Mouse (Mus musculus) small intestine, adult 10 weeks (tissue): Measurements from ENCODE around the gene Crim1. TPM values are rescaled to one million over a fixed set of nuclear protein-coding genes. Genes with fewer than 3 reads are reported as not detected.

Experiments used
- polyA plus RNA-seq: library from polyadenylated mRNA; stranded (reverse); fragments of 350-450 nt; fragmentation: Illumina TruSeq; extraction: RNeasy Lipid Tissue Mini Kit (QIAGEN cat#74804); gene quantifications from one replicate; pipeline ENCODE4 v1.2.3, GENCODE M21; 2014; ENCODE audit warnings: low replicate concordance

Gene Crim1
- polyA plus RNA-seq = 32.8 TPM

DNA sequence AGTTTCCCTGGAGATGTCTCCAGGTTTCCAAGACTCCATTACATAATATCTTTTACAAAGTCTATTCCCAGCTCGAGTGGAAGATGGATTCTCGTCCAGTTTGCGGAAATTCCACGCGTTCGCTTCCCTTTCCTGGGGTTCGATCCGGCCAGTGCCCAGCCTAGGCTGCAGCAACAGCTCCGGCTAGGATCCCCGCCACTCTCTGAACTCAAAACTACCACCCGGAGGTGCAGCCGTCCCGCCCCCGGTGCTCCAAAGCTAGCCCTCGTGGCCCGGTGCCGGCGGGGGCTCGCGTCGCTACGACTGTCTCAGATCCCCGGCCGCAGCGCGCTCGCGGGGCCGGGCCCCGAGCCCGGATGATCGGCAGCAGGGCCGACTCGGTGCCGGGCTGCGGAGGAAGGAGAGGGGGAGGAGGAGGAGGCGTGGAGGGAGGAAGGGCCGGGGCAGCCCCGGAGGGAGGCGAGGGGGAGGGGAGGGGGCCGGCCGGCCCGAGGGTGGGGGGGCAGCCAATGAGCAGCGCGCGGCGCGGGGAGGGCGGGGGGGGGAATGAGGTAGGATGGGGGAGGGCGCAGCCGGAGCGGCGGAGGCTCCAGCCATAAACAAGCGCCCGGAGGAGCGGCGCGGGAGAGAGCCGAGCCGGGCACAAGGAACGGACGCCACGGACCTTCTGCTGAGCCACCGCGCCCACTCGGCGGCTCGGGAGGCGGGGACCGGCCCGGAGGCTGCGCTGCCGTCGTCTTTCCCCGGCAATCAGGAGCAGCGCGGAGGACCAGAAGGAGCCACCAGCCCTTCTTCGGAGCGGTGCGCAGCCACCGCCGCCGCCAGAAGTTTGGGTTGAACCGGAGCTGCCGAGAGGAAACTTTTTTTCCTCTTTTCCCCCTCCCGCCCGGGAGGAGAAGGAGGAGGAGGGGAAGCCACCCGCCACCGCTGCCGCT is at the start of gene Crim1:
TSS of gene Crim1 (plus strand) at position 623 of the 935 bp plus-strand sequence.

DNA sequence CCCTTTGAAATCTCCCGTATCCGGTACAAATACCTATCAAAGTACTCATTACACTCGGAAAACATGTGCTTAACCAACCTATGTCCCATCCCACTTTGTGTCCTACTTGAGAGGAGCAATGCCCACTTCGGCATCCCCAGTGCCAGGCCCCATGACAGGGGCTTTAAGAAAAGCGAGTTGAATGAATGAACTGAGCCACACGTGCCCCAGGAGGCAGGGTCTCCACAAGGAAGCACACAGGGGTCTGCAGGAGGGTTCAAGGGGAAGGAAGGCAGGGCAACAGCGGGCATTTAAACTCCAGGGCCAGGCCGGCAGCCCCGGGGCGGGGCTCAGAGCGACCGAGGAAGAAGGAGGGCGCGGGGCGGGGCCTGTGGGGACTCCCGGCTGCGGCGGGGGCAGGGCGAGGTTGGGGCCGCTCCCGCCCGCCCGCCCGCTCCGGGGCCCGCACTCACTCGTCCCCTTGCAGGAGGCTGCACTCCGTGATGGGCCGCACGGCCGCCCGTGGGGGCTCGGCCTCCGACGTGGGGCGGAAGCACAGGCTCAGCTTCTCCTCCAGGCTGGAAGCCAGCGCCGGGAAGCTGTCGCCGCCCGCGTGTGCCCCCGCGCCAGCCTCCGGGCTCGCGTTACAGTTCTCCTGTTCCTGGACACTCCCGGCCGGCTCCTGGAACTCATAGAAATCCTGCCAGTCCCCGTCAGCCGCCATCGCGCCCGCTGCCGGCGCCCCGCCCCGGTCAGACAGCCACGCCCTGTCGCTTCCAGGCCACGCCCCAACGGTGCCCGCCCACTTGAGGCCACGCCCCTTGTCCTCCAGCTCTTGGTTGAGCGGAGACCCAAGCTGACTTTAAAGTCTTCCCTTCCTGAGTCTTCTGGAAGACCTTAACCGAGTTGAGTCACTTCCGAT is 217.6 kb downstream of the Crim1 start, which contains the start of gene Fez2:
TSS of gene Fez2 (minus strand) at position 772 of the 901 bp plus-strand sequence.

Other genes with a start within 250 kb of the Crim1 start
- 35.5 TPM for gene Fez2, start 217.9 kb downstream of the Crim1 start, polyA plus RNA-seq